Mouse (Mus musculus) stomach, postnatal 0 days (tissue): ENCODE data around the gene Plekhh2.

Experiments
- CTCF ChIP-seq: IDR thresholded peaks from 2 replicates; pipeline ENCODE4 v1.5.1; 2016; ENCODE audit warnings: antibody characterized with exemption, low read depth, mild to moderate bottlenecking, moderate library complexity
- EP300 ChIP-seq: optimal IDR thresholded peaks from 2 replicates; pipeline ENCODE3; 2016; ENCODE audit warnings: antibody characterized with exemption

- TF ChIP-seq CTCF (no peak), EP300 (no peak)
These were observed 2.5 kb upstream of the Plekhh2 start for GRCm38 (mm10) chr17:84509176-84509575.
